Mouse (Mus musculus): ENCODE data around the gene Tmem136.

- no peak for TF ChIP-seq UBTF (IDR thresholded peaks at IDR 0.05; ENCODE audit: borderline replicate concordance, insufficient read depth, low read depth, low read length)
- no peak for TF ChIP-seq CTCF (IDR thresholded peaks at IDR 0.05 in 2 of 3, conservative IDR thresholded peaks at IDR 0.05 in 1 of 3; ENCODE audit: control insufficient read depth in 1 of 3, insufficient read depth in 1 of 3, low read depth in 2 of 3, low read length in 3 of 3, poor library complexity in 1 of 3, severe bottlenecking in 1 of 3)
- no peak for TF ChIP-seq ZKSCAN1 (IDR thresholded peaks at IDR 0.05; ENCODE audit: low read depth, low read length)
- TF ChIP-seq MAFK (IDR thresholded peaks at IDR 0.05; ENCODE audit: borderline replicate concordance, low read depth, low read length), result no peak
- TF ChIP-seq GABPA (IDR thresholded peaks at IDR 0.05; ENCODE audit: low read depth, low read length), result no peak
- TF ChIP-seq USF2 (IDR thresholded peaks at IDR 0.05; ENCODE audit: borderline replicate concordance in 1 of 2, insufficient read depth in 1 of 2, low read depth in 1 of 2, low read length in 2 of 2), result no peak
These were observed 37.7 kb downstream of the Tmem136 start for GRCm38 (mm10) chr9:43078711-43079110.
